Mouse (Mus musculus): ENCODE data around the gene Dll3.

The Dll3 gene

DNA sequence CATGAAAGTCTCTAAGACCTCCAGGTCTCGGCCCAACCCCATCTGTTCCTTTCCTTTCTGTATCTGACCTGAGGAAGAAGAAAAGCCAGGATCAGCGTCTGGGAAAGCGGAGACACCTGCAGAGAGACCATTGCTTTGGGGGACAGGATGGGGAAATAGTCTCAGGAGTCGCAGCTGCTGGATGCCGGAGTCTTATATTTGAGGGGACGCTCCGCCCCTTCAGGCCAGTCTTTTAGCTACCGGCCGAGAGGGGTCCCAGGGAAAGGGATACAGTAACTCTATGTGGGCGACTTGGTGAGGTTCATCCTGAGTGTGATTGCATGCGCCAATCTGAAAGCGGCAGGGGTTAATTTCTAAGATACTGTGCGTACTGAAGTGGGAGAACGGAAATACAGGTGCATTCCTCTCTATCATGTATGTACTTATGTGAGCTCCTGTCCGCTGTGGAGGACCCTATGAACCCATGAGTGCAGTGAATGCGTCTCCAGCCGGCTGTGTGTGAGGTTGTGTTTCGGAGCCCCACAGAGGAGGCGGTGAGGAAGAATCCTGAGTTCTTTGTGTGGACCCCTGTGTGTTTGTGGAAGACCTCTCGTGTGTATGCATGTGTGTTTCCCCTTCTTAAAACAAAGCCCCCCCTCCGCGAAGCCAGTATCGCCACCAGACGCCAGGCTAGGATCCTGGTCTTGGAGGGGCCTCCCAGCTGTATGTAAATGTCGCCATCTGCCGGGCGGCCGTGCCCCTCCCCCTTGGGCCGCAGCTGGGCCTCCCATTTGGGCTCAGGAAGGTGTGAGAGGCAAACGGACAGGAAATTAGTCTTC lies at the start of gene Dll3:
TSS of gene Dll3 (minus strand) at position 623 of the 818 bp plus-strand sequence.
- DNase-seq (ENCODE audit: low read depth, low spot score), result no peak

DNA sequence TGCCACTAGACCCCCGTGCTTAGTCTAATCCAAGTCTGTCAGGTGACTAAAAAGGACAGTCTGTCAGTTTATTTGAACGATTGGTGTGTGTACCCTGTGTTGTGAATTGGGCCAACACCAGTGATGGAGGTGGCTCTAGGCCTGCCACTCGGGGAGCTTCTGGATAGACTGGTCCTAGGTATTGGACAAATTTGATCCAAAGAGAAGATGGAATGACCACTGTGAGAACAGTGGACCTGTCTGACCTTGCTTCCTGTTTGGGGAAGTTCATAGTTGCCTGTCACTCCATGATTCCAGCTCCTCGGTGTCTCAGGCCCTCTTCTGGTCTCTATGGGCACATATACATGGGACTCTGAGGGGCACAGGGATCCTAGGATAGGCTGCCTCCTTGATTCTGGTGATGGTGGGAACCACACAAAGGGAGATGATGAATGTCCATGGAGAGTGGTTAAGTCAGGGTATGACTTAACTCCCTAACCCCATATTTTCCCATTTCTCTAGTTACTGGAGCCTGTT lies 49.7 kb upstream of the Dll3 start:
- DNase-seq (ENCODE audit: low read depth, low spot score), result no peak

DNA sequence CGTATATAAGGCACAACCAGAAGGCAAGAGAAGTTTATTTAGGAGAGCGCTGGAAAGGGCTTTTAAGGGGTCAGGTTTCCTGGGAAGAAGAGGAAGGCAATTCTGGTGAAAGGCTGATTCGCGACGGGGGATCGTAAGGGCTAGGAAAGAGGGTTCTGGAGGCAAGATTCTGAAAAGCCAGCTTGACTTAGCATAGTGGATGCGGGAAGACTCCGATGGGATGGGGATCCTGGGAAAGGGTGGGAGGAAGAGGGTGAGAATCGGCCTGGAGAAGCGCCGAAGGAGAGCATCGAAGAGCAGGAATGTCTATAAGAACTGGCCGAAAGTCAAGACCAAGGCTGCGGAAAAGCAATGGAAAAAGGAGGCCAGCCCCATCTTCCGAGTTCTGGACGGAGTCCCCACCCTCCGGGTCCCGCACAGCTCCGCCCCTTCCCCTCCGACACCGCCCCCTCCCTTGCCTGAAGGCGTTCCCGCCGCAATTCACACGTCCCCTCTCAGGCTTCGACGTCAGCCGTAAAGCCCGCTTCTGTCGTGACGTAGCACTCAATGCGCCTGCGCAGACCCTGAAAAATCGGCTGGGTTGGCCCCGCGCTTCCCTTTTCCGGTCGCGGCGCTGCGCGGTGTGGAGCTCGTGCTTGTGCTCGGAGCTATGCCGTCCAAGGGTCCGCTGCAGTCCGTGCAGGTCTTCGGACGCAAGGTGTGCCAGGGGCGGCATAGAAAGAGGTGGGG lies 48.3 kb upstream of the Dll3 start, which contains the start of gene Rps16:
TSS of gene Rps16 (plus strand) at position 498 of the 729 bp plus-strand sequence.
- peak; percentile 98 for DNase-seq (ENCODE audit: low read depth, low spot score)

DNA sequence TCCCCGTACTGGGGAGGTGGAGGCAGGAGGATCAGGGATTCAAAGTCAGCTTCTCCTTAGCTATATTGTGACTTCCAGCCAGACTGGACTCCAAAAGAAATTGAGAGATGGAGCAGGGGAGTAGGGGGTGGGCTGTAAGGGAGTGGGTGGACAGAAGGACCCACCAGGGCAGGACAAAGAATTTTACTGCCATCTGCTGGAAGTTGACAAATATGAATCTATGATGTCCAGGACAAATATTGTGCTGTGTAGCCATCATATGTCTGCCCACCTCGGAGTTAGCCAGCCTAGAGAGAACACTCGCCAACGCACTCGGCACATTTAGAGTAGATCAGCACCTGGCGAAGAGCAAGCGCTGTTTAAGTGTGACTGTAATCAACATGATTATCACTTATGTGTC lies 46.6 kb upstream of the Dll3 start:
- no peak for DNase-seq (ENCODE audit: low read depth, low spot score)

DNA sequence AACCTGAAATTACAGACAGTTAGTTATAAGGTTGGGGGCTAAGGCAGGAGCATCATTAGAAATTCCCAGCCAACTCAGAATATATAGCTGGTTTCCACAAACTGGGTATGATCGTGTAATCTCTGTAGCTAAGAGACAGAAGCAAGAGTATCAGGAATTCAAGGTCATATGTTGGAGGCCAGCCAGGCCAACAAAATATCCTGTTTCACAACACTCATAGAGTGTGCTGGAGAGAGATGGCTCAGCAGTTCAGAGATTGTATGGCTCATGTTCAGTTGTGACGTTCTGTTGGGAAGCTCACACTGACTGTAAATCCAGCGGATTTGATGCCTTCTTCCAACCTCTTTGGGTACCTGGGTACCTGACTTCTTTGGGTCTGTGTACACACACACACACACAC lies 45.7 kb upstream of the Dll3 start:
- DNase-seq (ENCODE audit: low read depth, low spot score), result no peak

DNA sequence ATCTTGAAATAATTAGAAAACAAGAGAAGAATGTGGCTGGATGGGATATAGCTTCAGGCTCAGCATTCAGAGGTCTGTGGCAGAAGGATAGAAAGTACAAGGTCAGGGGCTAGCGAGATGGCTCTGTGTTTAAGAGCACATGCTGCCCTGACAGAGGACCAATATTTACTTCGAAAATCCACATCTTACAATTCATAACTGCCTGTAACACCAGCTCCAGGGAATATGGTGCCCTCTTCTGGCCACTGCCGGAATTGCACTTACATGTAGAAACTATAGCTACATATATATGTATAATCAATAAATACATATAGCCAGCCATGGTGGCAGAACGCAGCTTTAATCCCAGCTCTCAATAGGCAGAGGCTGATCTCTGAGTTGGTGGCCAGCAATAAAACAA lies 42.6 kb upstream of the Dll3 start:
- peak; percentile 46 for DNase-seq (ENCODE audit: low read depth, low spot score)

DNA sequence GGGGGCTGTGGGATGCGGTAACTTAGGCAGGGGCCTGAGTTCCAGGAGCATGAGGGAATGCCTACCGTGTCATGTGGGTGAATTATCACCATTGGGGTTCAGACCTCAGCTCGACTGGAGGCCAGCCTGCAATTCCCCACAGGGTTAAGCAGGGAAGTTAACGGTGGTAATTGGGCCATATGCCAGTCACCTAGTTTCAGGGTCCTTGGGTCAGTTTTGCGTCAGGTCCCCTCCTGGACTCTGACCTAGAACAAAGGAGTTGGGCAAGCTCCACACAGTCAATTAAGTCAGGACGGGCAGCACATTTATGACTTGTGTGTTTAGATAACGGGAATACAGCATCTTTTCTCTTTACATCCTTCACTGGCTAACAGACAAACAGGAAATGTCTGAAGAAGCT lies 39.3 kb upstream of the Dll3 start:
- DNase-seq (ENCODE audit: low read depth, low spot score), result no peak

DNA sequence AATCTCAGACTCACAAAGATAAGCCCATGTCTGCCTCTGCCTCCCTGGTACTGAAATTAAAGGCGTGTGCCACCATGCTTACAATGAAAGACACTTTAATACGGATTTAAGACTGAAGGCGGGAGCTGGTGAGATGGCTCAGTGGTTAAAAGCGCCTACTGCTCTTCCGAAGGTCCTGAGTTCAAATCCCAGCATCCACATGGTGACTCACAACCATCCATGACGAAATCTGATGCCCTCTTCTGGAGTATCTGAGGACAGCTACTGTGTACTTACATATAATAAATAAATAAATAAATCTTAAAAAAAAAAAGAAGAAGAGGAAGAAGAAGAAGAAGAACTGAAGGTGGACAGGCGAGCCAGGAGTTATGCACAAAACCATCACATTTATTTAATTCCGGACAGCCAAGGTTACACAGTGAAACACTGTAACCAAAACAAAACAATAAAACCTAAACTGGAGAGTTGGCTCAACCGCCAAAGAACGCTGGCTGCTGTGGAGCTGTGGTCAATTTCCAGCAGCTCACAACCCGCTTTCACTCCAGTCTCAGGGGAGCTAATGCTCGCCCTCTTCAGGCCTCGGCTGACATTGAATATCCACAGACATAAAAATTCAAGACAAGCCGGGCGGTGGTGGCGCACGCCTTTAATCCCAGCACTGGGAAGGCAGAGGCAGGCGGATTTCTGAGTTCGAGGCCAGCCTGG lies 37.3 kb upstream of the Dll3 start:
- DNase-seq (ENCODE audit: low read depth, low spot score), result peak; percentile 76

DNA sequence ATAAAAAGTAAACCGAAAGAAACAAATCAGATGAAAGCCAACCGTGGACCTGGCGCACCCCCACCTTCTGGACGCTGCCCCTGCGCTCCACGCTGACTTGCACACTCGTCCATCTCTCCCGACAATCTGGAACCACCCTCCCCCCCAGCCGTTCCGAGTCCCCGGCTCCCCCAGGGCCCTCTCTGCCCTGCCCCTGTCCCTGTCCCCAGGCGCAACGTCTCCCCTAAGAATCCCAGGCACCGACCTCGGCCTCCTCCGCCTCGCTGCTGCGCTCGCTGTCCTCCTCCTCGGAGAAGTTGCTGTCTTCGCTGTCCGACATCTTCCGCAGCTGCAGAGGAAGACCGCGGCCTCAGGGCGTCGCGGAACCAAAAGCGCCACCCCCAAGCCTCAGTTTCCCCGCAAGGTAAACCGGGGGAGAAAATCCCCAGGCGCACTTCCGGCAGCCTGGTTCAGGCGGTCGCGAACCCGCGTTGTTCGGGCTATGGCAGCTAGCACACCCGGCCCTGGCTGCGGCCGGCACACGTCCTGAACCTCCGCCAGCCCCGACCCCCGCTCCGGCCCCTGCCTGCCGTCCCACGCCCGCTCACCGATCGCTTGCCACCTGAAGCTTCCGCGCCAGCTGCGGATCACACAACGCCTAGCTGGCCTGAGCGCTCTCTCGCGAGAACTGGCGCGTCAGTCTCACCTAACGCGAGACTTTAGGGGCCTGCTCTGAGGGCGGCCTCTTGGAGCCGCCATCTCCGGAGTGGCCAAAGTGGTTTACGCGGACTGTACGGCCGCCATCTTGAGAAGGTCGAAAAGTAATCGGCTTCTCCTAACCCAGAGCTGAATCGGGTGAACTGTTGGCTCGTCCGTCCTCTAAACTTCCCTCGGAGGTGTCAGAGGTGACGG lies 36.3 kb upstream of the Dll3 start, which contains the start of gene Supt5:
TSS of gene Supt5 (minus strand) at position 639 of the 891 bp plus-strand sequence.
- DNase-seq (ENCODE audit: low read depth, low spot score), result peak; percentile 99

DNA sequence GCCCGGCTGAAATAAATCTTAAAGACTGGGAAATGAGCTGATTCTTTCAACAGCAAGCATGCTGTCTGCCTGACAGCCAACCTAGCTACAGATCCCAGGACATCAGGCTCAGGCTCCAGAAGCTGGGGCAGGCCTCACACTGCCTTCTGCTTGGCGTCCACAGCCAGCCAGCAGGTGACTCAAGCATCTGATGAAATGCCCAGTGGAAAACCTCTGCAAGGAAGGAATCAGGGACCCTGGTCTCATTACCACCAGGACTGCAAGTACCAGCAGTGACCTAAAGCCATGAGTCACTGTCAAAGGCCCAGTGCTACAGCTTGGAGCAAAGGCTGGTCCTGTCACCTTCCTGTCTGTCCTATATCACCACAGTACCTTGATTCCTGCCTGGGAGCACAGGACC lies 33.4 kb upstream of the Dll3 start:
- no peak for DNase-seq (ENCODE audit: low read depth, low spot score)

DNA sequence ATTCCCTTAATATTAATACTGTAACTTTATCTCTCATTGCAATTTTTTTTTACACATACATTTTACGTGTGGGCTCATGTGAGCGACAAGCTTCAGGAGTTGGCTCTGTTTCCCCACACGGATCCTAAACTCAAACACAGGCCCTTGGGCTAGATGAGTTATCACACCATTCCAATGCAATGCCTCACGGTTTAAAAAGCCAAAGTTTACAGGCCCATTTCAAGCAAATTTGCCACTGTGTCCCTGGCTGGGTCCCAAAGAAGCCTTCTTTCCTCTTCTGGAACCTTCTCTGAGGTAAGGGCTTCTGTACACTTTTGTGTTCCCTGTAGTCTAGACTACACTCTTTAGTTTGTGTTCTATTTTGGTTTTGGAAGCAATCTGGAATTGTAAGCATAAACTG lies 32.5 kb upstream of the Dll3 start:
- DNase-seq (ENCODE audit: low read depth, low spot score), result no peak

DNA sequence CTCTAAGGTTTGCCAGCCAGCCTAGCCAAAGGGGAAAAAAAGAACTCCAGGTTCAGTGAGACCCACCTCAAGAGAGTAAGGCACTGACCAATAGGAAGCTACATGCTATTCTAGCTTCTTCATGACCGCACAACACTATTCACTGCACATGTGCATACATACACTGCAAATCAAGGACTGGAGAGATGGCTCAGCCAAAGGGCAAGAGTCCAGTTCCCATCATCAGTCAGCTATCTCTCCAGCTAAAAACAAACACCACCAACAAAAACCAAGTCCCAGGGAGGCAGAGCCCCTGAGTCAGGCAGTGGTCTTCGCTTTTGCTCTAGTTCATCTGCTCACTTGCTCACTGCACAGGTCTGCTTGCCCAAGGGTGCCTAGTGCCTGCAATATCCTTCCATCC lies 26.2 kb upstream of the Dll3 start:
- no peak for DNase-seq (ENCODE audit: low read depth, low spot score)

DNA sequence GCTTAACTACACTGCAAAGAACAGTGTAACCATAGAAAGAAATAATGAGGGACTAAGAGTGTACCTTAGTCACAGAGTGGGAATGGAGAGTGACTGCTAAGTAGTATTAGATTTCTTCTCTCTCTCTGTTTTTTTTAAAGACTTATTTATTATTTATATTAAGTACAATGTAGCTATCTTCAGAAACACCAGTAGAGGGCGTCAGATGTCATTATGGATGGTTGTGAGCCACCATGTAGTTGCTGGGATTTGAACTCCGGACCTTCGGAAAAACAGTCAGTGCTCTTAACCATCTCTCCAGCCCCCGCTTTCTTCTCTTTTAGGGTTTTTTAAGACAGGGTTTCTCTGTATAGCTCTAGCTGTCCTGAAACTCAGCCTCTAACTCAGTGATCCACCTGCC lies 24.4 kb upstream of the Dll3 start:
- DNase-seq (ENCODE audit: low read depth, low spot score), result no peak

DNA sequence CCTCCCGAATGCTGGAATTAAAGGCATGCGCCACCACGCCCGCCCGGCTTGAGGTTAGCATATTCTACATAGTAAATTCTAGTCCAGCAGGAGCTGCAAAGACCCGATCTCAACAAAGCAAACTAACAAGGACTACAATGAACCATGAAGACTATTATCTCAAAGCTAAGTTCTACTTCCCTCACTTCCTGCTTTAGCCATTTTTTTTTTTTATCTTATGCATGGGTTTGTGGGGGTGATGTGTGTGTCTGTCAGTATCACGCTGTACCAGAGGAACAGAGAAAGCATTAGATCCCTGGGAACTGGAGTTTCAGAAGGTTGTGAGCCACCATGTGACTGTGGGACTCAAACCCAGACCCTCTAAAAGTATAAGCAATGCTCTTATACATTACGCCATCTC lies 23.3 kb upstream of the Dll3 start:
- DNase-seq (ENCODE audit: low read depth, low spot score), result no peak

DNA sequence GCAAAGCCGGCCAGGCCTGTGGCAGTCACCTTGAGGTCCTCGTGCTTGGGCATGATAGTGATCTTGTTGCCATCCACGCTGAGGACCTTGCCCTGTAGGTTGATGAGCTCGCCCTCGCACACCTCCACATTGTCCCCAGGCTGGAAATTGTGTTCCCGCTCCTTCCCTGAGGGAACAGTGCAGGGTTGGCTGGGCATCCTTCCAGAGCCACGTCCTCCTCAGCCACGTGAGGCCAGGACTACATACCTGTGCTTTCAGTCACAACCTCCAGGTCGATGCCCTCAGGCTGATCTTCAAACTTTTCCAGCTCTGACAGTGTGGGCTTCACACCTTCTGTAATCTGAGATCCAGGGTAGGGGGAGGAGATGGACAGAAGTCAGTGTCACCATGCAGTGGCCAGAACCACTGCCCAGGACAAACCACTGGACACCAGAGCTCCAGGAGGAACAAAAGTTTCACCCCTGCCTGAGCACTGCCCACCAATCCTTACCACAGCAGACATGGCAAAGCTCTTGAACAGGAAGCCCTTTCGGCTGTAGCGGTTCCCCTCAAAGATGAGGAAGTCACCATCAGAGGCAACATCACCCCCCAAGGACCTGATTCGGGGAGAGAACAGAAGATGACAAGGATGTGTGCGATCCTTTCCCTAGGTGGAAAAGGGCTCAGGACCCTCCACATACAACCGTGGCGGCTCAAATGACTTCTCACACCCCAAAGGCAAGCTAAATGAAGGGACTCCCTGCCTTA lies 20.1 kb upstream of the Dll3 start:
- no peak for DNase-seq (ENCODE audit: low read depth, low spot score)

DNA sequence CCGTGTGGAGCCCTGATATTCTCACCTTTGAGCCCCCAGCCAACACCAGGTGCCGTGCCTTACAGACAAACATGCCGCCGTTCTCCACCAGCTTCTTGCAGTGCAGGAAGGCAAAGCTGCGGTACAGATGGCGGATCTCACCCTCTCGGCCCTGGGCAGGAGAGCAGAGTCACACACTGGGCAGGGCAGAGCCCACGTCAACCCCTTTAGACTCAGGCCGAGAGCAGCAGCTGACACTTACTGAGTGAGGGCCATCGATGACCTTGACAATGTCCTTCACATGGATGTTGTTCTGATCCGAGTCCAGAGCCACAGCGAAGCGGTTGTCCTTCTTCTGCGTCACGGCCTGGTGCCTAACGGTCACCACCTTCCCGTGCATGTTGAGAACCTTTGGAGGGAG lies 16.7 kb upstream of the Dll3 start:
- no peak for DNase-seq (ENCODE audit: low read depth, low spot score)

DNA sequence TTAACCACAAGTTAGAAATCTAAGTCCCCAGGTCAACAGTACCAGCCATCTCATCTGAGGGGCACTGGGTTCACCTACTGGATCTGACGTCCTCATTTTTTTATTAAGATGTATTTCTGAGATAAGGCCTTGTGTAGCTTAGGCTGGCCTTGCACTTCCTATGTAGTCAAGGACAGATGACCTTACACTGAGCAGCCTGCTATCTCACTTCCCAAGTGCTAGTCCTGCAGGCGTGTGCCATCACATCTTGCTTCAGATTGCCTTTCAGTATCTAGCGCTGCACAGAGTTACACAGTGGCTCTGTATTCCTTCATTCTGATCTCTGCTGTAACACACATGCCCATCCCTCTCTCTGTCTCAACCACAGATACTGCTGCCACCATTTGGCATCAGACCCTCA lies 16.0 kb upstream of the Dll3 start:
- DNase-seq (ENCODE audit: low read depth, low spot score), result no peak

DNA sequence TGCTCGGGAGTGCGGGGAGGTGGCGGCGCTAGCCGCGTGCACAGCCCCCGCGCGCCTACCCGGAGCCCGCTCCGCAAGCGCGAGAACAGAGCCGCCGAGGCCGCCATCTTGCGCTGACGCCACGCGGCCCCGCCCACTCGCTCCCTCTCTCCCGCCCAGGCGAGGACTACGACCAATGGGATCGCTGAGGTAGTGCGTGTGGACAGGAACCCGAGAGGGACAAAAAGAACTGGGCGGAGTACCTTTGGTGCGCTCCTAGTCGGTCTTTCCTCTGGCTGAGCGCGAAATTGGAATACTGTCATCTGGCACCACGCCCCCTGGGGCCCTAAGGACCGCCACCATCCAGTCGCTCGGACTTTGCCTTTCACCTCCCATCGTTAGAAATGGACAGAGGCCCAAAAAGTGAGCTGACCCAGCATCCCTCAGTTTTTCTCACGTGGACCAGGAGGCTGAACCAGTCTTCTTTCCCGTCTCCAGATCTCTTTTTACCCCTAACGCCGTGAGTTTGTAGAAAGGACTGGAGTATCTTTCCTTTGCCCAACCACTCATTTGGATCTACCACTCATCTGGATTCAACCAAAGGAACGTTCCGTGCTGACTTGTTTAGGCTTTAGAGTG lies 10.0 kb upstream of the Dll3 start, which contains the start of gene Timm50:
TSS of gene Timm50 (minus strand) at position 147 of the 618 bp plus-strand sequence.
- peak; percentile 94 for DNase-seq (ENCODE audit: low read depth, low spot score)

DNA sequence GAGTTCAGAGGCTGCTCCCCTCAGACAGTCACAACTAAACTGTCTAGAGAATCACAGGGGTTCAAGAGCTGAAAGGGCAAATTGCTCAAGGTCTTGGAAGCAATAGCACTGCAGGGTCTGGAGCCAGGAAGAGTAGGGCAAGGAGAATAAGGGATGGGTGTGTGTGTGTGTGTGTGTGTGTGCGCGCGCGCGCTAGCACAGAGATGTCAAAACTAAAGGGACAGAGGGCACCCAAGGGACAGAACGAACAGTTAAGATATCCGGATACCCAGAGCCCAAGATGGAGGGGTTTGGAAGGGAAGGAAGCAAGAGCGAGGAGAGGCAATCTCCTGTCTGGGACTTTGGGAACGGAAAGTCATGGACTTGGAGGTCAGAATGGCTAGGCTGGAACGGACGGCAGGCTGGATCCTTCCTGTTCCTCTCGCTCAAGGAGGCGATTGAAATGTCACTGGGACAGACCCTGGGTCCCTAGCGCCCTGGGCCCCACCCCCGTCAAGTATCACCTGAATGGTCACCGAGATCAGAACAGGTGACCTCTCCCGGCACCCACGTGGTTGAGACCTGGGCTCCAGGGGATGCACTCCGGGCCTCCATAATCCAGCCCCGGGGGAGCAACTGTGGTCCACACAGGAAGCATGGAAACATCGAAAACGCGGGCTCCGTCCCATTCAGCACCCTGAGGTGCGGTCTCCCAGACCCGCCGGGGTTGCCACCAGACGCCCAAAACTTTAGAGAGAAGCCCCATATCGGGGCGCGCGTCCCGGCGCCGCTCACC lies 9.3 kb upstream of the Dll3 start:
- DNase-seq (ENCODE audit: low read depth, low spot score), result peak; percentile 15

Measured in skeletal muscle tissue, adult 2 months (tissue).